Mouse (Mus musculus) heart, embryonic 16.5 days (tissue): ENCODE results near the gene Mettl7b. TPM values are rescaled to one million over a fixed set of nuclear protein-coding genes. Genes with fewer than 3 reads are reported as not detected.
A peak's percentile ranks its signal among the peaks of the same experiment; 100 is the strongest.

Source experiments
- ATAC-seq: fragments of 200-750 bp; cut with Nextera tagmentation; replicated peaks from 2 replicates; pipeline ENCODE4 v1.8.0; 2017; ENCODE audit warnings: moderate number of reproducible peaks; ENCODE audit not compliant: insufficient read depth, low FRiP score; ENCODE audit errors: extremely low read depth
- H3K27ac ChIP-seq: fragments of 300-500 bp; sonication (generic); 2 replicates; pipeline ENCODE4 v1.5.1; 2014; ENCODE audit warnings: mild to moderate bottlenecking, low read length, control low read depth, moderate library complexity
- H3K27me3 ChIP-seq: fragments of 300-500 bp; sonication (generic); 2 replicates; pipeline ENCODE4 v1.6.1; 2014; ENCODE audit warnings: low read length, mixed read lengths; ENCODE audit not compliant: control insufficient read depth, insufficient read depth
- H3K36me3 ChIP-seq: fragments of 300-500 bp; sonication (generic); 2 replicates; pipeline ENCODE4 v1.6.1; 2014; ENCODE audit not compliant: control insufficient read depth, insufficient read depth
- H3K4me1 ChIP-seq: fragments of 300-500 bp; sonication (generic); 2 replicates; pipeline ENCODE4 v1.6.1; 2014; ENCODE audit warnings: low read length, mixed read lengths; ENCODE audit not compliant: control insufficient read depth, insufficient read depth
- H3K4me2 ChIP-seq: fragments of 300-500 bp; sonication (generic); 2 replicates; pipeline ENCODE4 v1.6.1; 2014; ENCODE audit warnings: low read depth, mild to moderate bottlenecking, control low read depth, low read length
- H3K4me3 ChIP-seq: fragments of 300-500 bp; sonication (generic); 2 replicates; pipeline ENCODE4 v1.5.1; 2014; ENCODE audit warnings: mild to moderate bottlenecking, control low read depth, low read length
- H3K9ac ChIP-seq: fragments of 300-500 bp; sonication (generic); 2 replicates; pipeline ENCODE4 v1.6.1; 2014; ENCODE audit warnings: low read length, control low read depth
- H3K9me3 ChIP-seq: fragments of 300-500 bp; sonication (generic); replicated peaks from 2 replicates; pipeline ENCODE4 v1.6.1; 2016; ENCODE audit warnings: low read length; ENCODE audit not compliant: control insufficient read depth
- WGBS: fragments of 180-500 bp; shearing (Covaris S2); extraction: QIAGEN DNeasy Blood & Tissue Kit; methylation state at CpG from one replicate; pipeline ENCODE4 v1.1.7; 2014; 5-methylcytosine and 5-hydroxymethylcytosine counted together
- polyA plus RNA-seq: library from polyadenylated mRNA; unstranded; fragments of >200 nt; fragmentation: Nextera tagmentation; extraction: Ambion mirVana; gene quantifications from 2 replicates; pipeline ENCODE4 v1.2.1, GENCODE M21; 2015

The Mettl7b gene
- polyA plus RNA-seq, 1 experiment from 2014 or later: 0.67 TPM

GRCm38 (mm10) chr10:128922822-128923012 is 38.1 kb downstream of the Mettl7b start, which contains the start of gene Rdh5:
Gene Rdh5, minus strand, starts transcription at chr10:128922888.
- no peaks in the 10 kb centered on the region; the same call in 1 of the 2 replicates for H3K27me3 ChIP-seq
- ATAC-seq: no peak
- peaks cover 28% of the 10 kb centered on the region for H3K4me1 ChIP-seq
- no peaks in the 10 kb centered on the region for H3K9me3 ChIP-seq
- peak within 1 kb of the TSS; percentile 73 for H3K4me2 ChIP-seq
- H3K36me3 ChIP-seq: peaks cover 2% of the 10 kb centered on the region; the same call in 1 of the 2 replicates
- H3K9ac ChIP-seq: peak within 1 kb of the TSS; percentile 91
- H3K4me3 ChIP-seq: peak within 1 kb of the TSS; percentile 88
- peak within 1 kb of the TSS; percentile 97 for H3K27ac ChIP-seq
- WGBS: 24% methylated on average over 1 of the region's 1 CpGs

GRCm38 (mm10) chr10:128921883-128922821 is 38.6 kb downstream of the Mettl7b start:
- H3K9ac ChIP-seq: peak overlapping the region; percentile 91
- H3K27me3 ChIP-seq: no peaks in the 10 kb centered on the region
- peak overlapping the region; percentile 88 for H3K4me3 ChIP-seq
- H3K36me3 ChIP-seq: peaks cover 3% of the 10 kb centered on the region; the same call in 1 of the 2 replicates
- WGBS: 60% methylated on average over 16 of the region's 16 CpGs
- H3K4me2 ChIP-seq: peak overlapping the region; percentile 73
- H3K27ac ChIP-seq: peak overlapping the region; percentile 97
- no peak for ATAC-seq
- H3K9me3 ChIP-seq: no peaks in the 10 kb centered on the region
- peaks cover 28% of the 10 kb centered on the region for H3K4me1 ChIP-seq

GRCm38 (mm10) chr10:128921251-128921650 is 39.5 kb downstream of the Mettl7b start:
- Histone ChIP-seq H3K4me2 (no peak overlapping the region), H3K36me3 (peaks cover 3% of the 10 kb centered on the region; the same call in 1 of the 2 replicates), H3K27me3 (no peaks in the 10 kb centered on the region), H3K9me3 (no peaks in the 10 kb centered on the region), H3K9ac (no peak overlapping the region), H3K27ac (peak overlapping the region; percentile 59), H3K4me3 (no peak overlapping the region), H3K4me1 (peaks cover 28% of the 10 kb centered on the region)
- WGBS: 47% methylated on average over 1 of the region's 1 CpGs
- no peak for ATAC-seq

- no peak for ATAC-seq
- WGBS: 66% methylated on average over 3 of the region's 3 CpGs
- Histone ChIP-seq H3K4me3 (no peak overlapping the region), H3K9ac (no peak overlapping the region), H3K4me2 (no peak overlapping the region), H3K27me3 (no peaks in the 10 kb centered on the region), H3K27ac (peak overlapping the region; percentile 65), H3K36me3 (peaks cover 3% of the 10 kb centered on the region; the same call in 1 of the 2 replicates), H3K9me3 (no peaks in the 10 kb centered on the region), H3K4me1 (peaks cover 28% of the 10 kb centered on the region)
Measured at GRCm38 (mm10) chr10:128920736-128921161, 40.0 kb downstream of the Mettl7b start.

GRCm38 (mm10) chr10:128919966-128920365 is 40.8 kb downstream of the Mettl7b start:
- Histone ChIP-seq H3K4me3 (no peak overlapping the region), H3K9ac (no peak overlapping the region), H3K27ac (peak overlapping the region; percentile 65; the same call in 1 of the 2 replicates), H3K27me3 (no peaks in the 10 kb centered on the region), H3K4me2 (no peak overlapping the region), H3K9me3 (no peaks in the 10 kb centered on the region), H3K4me1 (peaks cover 28% of the 10 kb centered on the region), H3K36me3 (peaks cover 9% of the 10 kb centered on the region; the same call in 1 of the 2 replicates)
- no peak for ATAC-seq
- 64% methylated on average over 7 of the region's 7 CpGs for WGBS

GRCm38 (mm10) chr10:128919203-128919631 is 41.6 kb downstream of the Mettl7b start:
- H3K27ac ChIP-seq: peak overlapping the region; percentile 60
- no peak for ATAC-seq
- H3K9me3 ChIP-seq: no peaks in the 10 kb centered on the region
- H3K4me2 ChIP-seq: no peak overlapping the region
- H3K27me3 ChIP-seq: no peaks in the 10 kb centered on the region
- H3K4me3 ChIP-seq: no peak overlapping the region
- WGBS: 33% methylated on average over 6 of the region's 6 CpGs
- peaks cover 27% of the 10 kb centered on the region for H3K4me1 ChIP-seq
- H3K36me3 ChIP-seq: peaks cover 14% of the 10 kb centered on the region
- H3K9ac ChIP-seq: no peak overlapping the region

- Histone ChIP-seq H3K27me3 (no peaks in the 10 kb centered on the region), H3K4me2 (no peak overlapping the region), H3K9ac (no peak overlapping the region), H3K27ac (no peak overlapping the region), H3K9me3 (no peaks in the 10 kb centered on the region), H3K4me3 (no peak overlapping the region), H3K4me1 (peaks cover 23% of the 10 kb centered on the region), H3K36me3 (peaks cover 19% of the 10 kb centered on the region)
- 56% methylated on average over 7 of the region's 7 CpGs for WGBS
- no peak for ATAC-seq
Measured at GRCm38 (mm10) chr10:128918246-128918645, 42.5 kb downstream of the Mettl7b start.

- H3K4me2 ChIP-seq: no peak overlapping the region
- no peaks in the 10 kb centered on the region for H3K9me3 ChIP-seq
- no peak overlapping the region for H3K27ac ChIP-seq
- H3K36me3 ChIP-seq: peaks cover 19% of the 10 kb centered on the region
- H3K4me3 ChIP-seq: no peak overlapping the region
- H3K9ac ChIP-seq: no peak overlapping the region
- WGBS: 92% methylated on average over 6 of the region's 6 CpGs
- ATAC-seq: no peak
- H3K4me1 ChIP-seq: peaks cover 19% of the 10 kb centered on the region
- H3K27me3 ChIP-seq: no peaks in the 10 kb centered on the region
Measured at GRCm38 (mm10) chr10:128917400-128917799, 43.4 kb downstream of the Mettl7b start.

- H3K9me3 ChIP-seq: no peaks in the 10 kb centered on the region
- H3K4me2 ChIP-seq: no peak overlapping the region
- H3K4me1 ChIP-seq: peaks cover 12% of the 10 kb centered on the region
- H3K9ac ChIP-seq: no peak overlapping the region
- H3K4me3 ChIP-seq: no peak overlapping the region
- no peak overlapping the region for H3K27ac ChIP-seq
- peaks cover 19% of the 10 kb centered on the region for H3K36me3 ChIP-seq
- no peak for ATAC-seq
- H3K27me3 ChIP-seq: no peaks in the 10 kb centered on the region
- WGBS: 84% methylated on average over 3 of the region's 3 CpGs
Measured at GRCm38 (mm10) chr10:128916665-128917064, 44.1 kb downstream of the Mettl7b start.
